Mouse (Mus musculus): ENCODE results near the gene Dpp8. TPM values are rescaled to one million over a fixed set of nuclear protein-coding genes. Genes with fewer than 3 reads are reported as not detected.

Gene Dpp8
- polyA plus RNA-seq, 1 experiment from 2014 or later = 14.9 TPM

DNA sequence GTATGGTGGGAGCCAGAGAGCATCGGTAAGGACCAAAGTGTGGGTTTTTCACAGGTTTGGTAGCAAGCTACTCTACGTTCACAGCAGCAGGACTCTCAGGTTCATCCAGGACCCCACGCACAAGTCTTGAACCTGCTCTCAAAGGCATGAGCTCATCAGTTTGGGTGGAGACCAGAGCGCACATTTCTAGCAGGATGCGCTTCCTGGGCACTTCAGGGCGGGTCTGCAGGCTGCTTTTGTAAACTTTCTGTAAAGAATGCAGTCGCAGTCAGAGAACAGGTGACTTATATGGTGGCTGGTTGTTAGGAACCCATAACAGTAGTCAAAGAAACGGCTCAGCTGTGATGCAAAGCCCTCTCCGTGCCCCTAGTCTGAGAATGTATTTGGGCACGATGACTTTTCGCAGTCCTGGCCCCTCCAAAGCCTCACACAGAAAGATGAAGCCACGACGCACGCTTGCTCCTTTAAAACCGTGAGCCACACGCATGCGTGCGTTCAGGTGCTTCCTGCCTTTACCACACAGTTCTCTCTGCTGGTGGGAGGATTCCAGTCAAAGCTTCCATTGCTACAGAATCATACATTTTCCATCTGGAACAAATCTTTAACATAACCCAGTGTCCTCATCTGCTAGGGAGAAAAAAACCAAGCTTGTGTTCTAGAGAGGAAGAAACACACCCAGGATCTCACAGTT is 51.0 kb downstream of the Dpp8 start:
- H3K36me3 ChIP-seq (ENCODE audit: control insufficient read depth, insufficient read depth, low read length) = peaks cover 16% of the 10 kb centered on the region
- 87% methylated on average over 18 of the region's 18 CpGs for WGBS
- ATAC-seq (ENCODE audit: low FRiP score, low TSS enrichment) = no peak

DNA sequence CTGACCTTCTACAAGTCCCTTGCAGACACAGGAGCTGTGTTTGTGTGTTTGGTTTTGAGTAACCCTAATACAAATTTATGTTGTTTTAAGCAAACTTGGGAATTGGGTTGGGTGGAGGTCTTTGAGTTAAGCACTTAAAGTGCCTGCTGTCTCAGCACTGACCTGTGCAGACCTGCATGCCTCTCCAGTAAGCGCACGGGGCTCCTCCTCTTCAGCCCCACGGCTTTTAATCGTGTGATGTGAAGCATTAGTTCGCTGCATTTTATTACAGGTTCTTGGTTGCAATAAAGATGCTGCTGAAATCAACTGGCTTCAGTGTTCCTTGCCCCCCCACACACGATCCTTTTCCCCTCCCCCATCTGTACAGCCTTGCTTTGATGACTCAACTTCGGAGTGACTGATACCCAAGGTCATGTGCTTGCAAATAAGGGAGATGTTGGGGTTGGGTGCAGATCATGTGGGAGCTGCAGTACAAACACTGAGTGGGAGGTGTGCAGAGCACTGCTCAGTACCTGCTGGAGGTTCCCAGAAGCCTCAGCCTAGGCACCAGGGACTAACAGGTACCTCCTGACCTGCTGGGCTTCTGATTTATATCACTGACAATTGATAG is 52.1 kb downstream of the Dpp8 start:
- Histone ChIP-seq H3K36me3 (ENCODE audit: control insufficient read depth, insufficient read depth, low read length) (peaks cover 7% of the 10 kb centered on the region; the same call in 1 of the 2 replicates), H3K27me3 (ENCODE audit: control insufficient read depth, insufficient read depth, low read length) (no peaks in the 10 kb centered on the region), H3K27ac (replicated peaks) (no peak overlapping the region), H3K4me2 (replicated peaks; ENCODE audit: low read depth) (no peak overlapping the region), H3K4me1 (replicated peaks; ENCODE audit: control insufficient read depth, insufficient read depth) (no peaks in the 10 kb centered on the region), H3K4me3 (ENCODE audit: low read depth, low read length) (no peak overlapping the region), H3K9me3 (ENCODE audit: control insufficient read depth, low read length) (no peaks in the 10 kb centered on the region), H3K9ac (ENCODE audit: low read length) (no peak overlapping the region)
- ATAC-seq (ENCODE audit: low FRiP score, low TSS enrichment) (peak; percentile 94), DNase-seq (ENCODE audit: low spot score) (peak; percentile 67)
- TF ChIP-seq EP300 (optimal IDR thresholded peaks at IDR 0.05) = no peak
- TF ChIP-seq CTCF (IDR thresholded peaks at IDR 0.05; ENCODE audit: low read depth) = no peak
- 60% methylated on average over 7 of the region's 7 CpGs for WGBS

More for the DNA sequence above, 51.0 kb downstream of the Dpp8 start:
- Histone ChIP-seq H3K4me1 (replicated peaks; ENCODE audit: control insufficient read depth, insufficient read depth) (no peaks in the 10 kb centered on the region), H3K4me3 (ENCODE audit: low read depth, low read length) (no peak overlapping the region), H3K27me3 (ENCODE audit: control insufficient read depth, insufficient read depth, low read length) (no peaks in the 10 kb centered on the region), H3K4me2 (replicated peaks; ENCODE audit: low read depth) (no peak overlapping the region), H3K9ac (ENCODE audit: low read length) (no peak overlapping the region), H3K27ac (replicated peaks) (no peak overlapping the region), H3K9me3 (ENCODE audit: control insufficient read depth, low read length) (no peaks in the 10 kb centered on the region)
- TF ChIP-seq CTCF (IDR thresholded peaks at IDR 0.05; ENCODE audit: low read depth) (no peak), EP300 (optimal IDR thresholded peaks at IDR 0.05) (no peak)
- no peak for DNase-seq (ENCODE audit: low spot score)

- no peak overlapping the region for H3K4me2 ChIP-seq (replicated peaks; ENCODE audit: low read depth)
- no peaks in the 10 kb centered on the region for H3K9me3 ChIP-seq (ENCODE audit: control insufficient read depth, low read length)
- H3K36me3 ChIP-seq (ENCODE audit: control insufficient read depth, insufficient read depth, low read length) = peaks cover 4% of the 10 kb centered on the region; the same call in 1 of the 2 replicates
- TF ChIP-seq EP300 (optimal IDR thresholded peaks at IDR 0.05) (no peak), CTCF (IDR thresholded peaks at IDR 0.05; ENCODE audit: low read depth) (no peak)
- DNase-seq (ENCODE audit: low spot score) (no peak), ATAC-seq (ENCODE audit: low FRiP score, low TSS enrichment) (no peak)
- no peaks in the 10 kb centered on the region for H3K27me3 ChIP-seq (ENCODE audit: control insufficient read depth, insufficient read depth, low read length)
- no peak overlapping the region for H3K9ac ChIP-seq (ENCODE audit: low read length)
- no peak overlapping the region for H3K27ac ChIP-seq (replicated peaks)
- no peak overlapping the region for H3K4me3 ChIP-seq (ENCODE audit: low read depth, low read length)
- 79% methylated on average over 1 of the region's 1 CpGs for WGBS
- H3K4me1 ChIP-seq (replicated peaks; ENCODE audit: control insufficient read depth, insufficient read depth) = no peaks in the 10 kb centered on the region
These were observed 53.1 kb downstream of the Dpp8 start for GRCm38 (mm10) chr9:65085270-65085669.

DNA sequence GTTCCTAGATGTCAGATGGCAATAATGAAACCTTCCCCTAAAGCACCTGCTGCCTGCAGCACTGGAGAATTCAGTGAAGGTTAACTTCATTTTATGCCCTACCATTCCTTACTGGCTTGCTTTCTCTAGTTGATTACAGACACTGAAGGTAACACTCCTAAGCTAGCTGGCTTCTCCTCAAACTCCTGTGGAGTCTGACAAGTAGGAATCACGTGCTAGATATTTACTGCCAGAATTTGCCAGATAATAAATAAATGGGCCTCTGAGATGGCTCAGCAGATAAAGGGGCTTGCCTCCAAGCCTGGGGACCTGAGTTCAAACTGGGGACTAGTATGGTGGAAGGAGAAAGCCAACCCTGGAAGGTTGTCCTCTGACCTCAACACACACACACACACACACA is 54.6 kb downstream of the Dpp8 start:
- H3K4me3 ChIP-seq (ENCODE audit: low read depth, low read length) = no peak overlapping the region
- H3K4me1 ChIP-seq (replicated peaks; ENCODE audit: control insufficient read depth, insufficient read depth) = no peaks in the 10 kb centered on the region
- DNase-seq (ENCODE audit: low spot score) (no peak), ATAC-seq (ENCODE audit: low FRiP score, low TSS enrichment) (no peak)
- no peaks in the 10 kb centered on the region for H3K27me3 ChIP-seq (ENCODE audit: control insufficient read depth, insufficient read depth, low read length)
- H3K4me2 ChIP-seq (replicated peaks; ENCODE audit: low read depth) = no peak overlapping the region
- TF ChIP-seq CTCF (IDR thresholded peaks at IDR 0.05; ENCODE audit: low read depth) (no peak), EP300 (optimal IDR thresholded peaks at IDR 0.05) (no peak)
- peaks cover 4% of the 10 kb centered on the region; the same call in 1 of the 2 replicates for H3K36me3 ChIP-seq (ENCODE audit: control insufficient read depth, insufficient read depth, low read length)
- H3K27ac ChIP-seq (replicated peaks) = no peak overlapping the region
- no peaks in the 10 kb centered on the region for H3K9me3 ChIP-seq (ENCODE audit: control insufficient read depth, low read length)
- WGBS = 17% methylated on average over 1 of the region's 1 CpGs
- H3K9ac ChIP-seq (ENCODE audit: low read length) = no peak overlapping the region

DNA sequence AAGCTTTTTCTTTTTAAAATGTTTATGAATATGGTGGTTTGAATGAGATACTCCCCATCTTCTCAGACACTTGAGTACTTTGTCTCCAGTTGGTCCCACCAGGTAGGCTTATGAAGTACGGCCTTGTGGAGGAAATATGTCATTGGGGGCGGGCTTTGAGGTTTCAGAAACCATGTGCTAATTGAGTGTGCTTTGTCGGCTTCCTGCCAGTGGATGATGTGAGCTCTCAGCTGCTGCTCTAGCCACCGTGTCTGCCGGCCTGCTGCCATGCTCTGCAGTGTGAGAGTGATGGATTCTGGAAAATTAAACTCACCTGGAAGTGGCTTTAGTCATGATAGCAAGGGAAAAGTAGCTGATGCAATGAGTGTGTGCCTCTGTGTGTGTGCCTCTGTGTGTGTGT is 55.3 kb downstream of the Dpp8 start:
- 42% methylated on average over 5 of the region's 5 CpGs for WGBS
- Histone ChIP-seq H3K9me3 (ENCODE audit: control insufficient read depth, low read length) (no peaks in the 10 kb centered on the region), H3K27me3 (ENCODE audit: control insufficient read depth, insufficient read depth, low read length) (no peaks in the 10 kb centered on the region), H3K4me3 (ENCODE audit: low read depth, low read length) (no peak overlapping the region), H3K27ac (replicated peaks) (no peak overlapping the region), H3K4me1 (replicated peaks; ENCODE audit: control insufficient read depth, insufficient read depth) (no peaks in the 10 kb centered on the region), H3K36me3 (ENCODE audit: control insufficient read depth, insufficient read depth, low read length) (peaks cover 4% of the 10 kb centered on the region; the same call in 1 of the 2 replicates), H3K9ac (ENCODE audit: low read length) (no peak overlapping the region), H3K4me2 (replicated peaks; ENCODE audit: low read depth) (no peak overlapping the region)
- ATAC-seq (ENCODE audit: low FRiP score, low TSS enrichment) = no peak
- TF ChIP-seq EP300 (optimal IDR thresholded peaks at IDR 0.05) (no peak), CTCF (IDR thresholded peaks at IDR 0.05; ENCODE audit: low read depth) (no peak)
- no peak for DNase-seq (ENCODE audit: low spot score)

DNA sequence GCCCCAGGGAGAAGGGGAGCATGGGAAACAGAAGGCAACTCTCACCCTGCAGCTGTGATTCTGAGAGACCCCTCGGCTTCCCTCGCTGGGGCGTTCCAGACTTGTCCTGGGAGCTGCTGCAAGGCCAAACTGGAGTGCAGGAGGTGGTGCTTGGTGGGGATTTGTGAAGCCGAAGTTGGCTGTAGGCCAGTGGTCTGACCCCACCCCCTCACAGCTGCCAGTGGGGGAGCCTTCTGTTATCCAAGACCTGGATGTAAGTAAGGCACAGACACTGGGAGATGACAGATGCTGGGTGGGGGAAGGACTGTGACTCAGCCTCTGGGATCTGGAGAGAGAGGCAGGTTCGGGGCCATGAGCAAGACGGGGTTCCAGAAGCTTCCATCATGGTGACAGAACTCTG is 62.0 kb downstream of the Dpp8 start:
- H3K36me3 ChIP-seq (ENCODE audit: control insufficient read depth, insufficient read depth, low read length) = no peaks in the 10 kb centered on the region
- no peak overlapping the region for H3K9ac ChIP-seq (ENCODE audit: low read length)
- no peak overlapping the region for H3K4me2 ChIP-seq (replicated peaks; ENCODE audit: low read depth)

More for the DNA sequence above, 62.0 kb downstream of the Dpp8 start:
- TF ChIP-seq CTCF (IDR thresholded peaks at IDR 0.05; ENCODE audit: low read depth) = no peak
- no peak for TF ChIP-seq EP300 (optimal IDR thresholded peaks at IDR 0.05)
- DNase-seq (ENCODE audit: low spot score) (peak; percentile 60), ATAC-seq (ENCODE audit: low FRiP score, low TSS enrichment) (peak; percentile 61; the same call in 1 of the 2 replicates)
- Histone ChIP-seq H3K9me3 (ENCODE audit: control insufficient read depth, low read length) (no peaks in the 10 kb centered on the region), H3K27ac (replicated peaks) (no peak overlapping the region), H3K27me3 (ENCODE audit: control insufficient read depth, insufficient read depth, low read length) (no peaks in the 10 kb centered on the region), H3K4me3 (ENCODE audit: low read depth, low read length) (no peak overlapping the region), H3K4me1 (replicated peaks; ENCODE audit: control insufficient read depth, insufficient read depth) (no peaks in the 10 kb centered on the region)
- 21% methylated on average over 6 of the region's 6 CpGs for WGBS

Measured in stomach, postnatal 0 days (tissue).